Mouse (Mus musculus): Measurements from ENCODE around the gene Olfr1416. TPM values are rescaled to one million over a fixed set of nuclear protein-coding genes. Genes with fewer than 3 reads are reported as not detected.

The Olfr1416 gene
- total and polyA plus RNA-seq, 2 experiments from 2014 or later, result not detected

DNA sequence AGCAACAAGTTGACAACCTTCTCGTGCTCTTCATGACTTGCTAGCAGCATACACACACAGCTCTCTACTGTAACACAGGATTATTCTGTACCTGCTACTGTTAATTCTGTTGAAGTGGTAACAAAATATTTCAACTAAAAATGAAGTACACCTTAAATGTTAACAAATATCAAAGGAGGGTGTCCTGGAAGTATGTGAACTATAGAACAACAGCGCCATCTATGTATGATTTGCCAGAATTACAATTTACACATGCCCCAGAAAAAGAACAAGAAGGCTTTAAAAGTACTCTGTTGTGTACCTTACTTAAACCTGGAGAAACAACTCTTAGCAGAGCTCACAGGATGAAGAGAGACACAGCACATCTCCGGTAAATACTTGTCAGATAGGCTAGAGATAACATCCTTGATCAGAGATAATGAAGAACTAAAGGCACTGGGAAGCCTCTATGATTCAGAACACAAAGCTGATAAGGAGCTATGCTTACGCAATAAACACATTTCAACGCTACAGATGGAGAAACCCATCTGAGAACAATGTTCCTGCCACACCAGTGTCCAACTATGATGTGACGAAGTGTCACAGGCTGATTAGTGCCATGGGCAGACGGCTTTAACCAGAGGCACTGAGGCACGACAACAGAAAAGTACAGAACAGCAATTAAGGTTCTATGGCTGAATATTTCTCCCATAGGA lies 31.0 kb downstream of the Olfr1416 start:
- peak; percentile 72 for DNase-seq (ENCODE audit: low spot score)
- ATAC-seq, result no peak
- Histone ChIP-seq H3K9me3 (ENCODE audit: low read length) (no peaks in the 10 kb centered on the region), H3K4me1 (ENCODE audit: insufficient read depth, low read length) (no peaks in the 10 kb centered on the region), H3K4me3 (ENCODE audit: low read length) (no peak overlapping the region), H3K27me3 (ENCODE audit: insufficient read depth, low read length) (no peaks in the 10 kb centered on the region), H3K27ac (no peak overlapping the region), H3K36me3 (ENCODE audit: insufficient read depth, low read length) (peaks cover 66% of the 10 kb centered on the region), H3K4me2 (ENCODE audit: low read depth, low read length) (no peak overlapping the region), H3K9ac (replicated peaks; ENCODE audit: low read length) (no peak overlapping the region)
- TF ChIP-seq CTCF (IDR thresholded peaks at IDR 0.05; ENCODE audit: low read depth), result peak; percentile 75
- 74% methylated on average over 8 of the region's 8 CpGs for WGBS

DNA sequence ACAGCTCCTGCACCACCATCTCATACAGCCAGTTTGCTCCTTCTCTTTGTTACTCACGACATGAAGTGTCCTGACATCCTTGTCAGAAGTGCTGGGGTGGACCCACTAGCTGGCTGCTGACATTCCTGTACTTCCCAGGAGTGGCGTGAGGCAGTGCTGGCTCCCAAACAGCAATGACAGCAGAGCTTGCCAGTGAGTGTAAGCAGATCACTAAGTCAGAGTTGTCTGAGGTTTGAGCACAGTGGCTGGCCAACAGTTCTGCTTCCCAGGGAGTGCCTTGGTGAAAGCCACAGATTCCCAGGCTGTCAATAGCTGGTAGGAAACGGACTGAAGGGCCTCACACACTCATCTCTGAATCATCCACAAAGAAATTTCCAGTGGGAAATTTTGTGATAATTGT lies 36.6 kb downstream of the Olfr1416 start:
- Histone ChIP-seq H3K36me3 (ENCODE audit: insufficient read depth, low read length) (peaks cover 70% of the 10 kb centered on the region), H3K4me2 (ENCODE audit: low read depth, low read length) (no peak overlapping the region), H3K4me1 (ENCODE audit: insufficient read depth, low read length) (no peaks in the 10 kb centered on the region), H3K27ac (no peak overlapping the region), H3K27me3 (ENCODE audit: insufficient read depth, low read length) (no peaks in the 10 kb centered on the region), H3K4me3 (ENCODE audit: low read length) (no peak overlapping the region), H3K9ac (replicated peaks; ENCODE audit: low read length) (no peak overlapping the region), H3K9me3 (ENCODE audit: low read length) (no peaks in the 10 kb centered on the region)
- TF ChIP-seq CTCF (IDR thresholded peaks at IDR 0.05; ENCODE audit: low read depth), result no peak
- no peak for DNase-seq (ENCODE audit: low spot score)
- 80% methylated on average over 3 of the region's 3 CpGs for whole genome bisulfite sequencing
- no peak for ATAC-seq

DNA sequence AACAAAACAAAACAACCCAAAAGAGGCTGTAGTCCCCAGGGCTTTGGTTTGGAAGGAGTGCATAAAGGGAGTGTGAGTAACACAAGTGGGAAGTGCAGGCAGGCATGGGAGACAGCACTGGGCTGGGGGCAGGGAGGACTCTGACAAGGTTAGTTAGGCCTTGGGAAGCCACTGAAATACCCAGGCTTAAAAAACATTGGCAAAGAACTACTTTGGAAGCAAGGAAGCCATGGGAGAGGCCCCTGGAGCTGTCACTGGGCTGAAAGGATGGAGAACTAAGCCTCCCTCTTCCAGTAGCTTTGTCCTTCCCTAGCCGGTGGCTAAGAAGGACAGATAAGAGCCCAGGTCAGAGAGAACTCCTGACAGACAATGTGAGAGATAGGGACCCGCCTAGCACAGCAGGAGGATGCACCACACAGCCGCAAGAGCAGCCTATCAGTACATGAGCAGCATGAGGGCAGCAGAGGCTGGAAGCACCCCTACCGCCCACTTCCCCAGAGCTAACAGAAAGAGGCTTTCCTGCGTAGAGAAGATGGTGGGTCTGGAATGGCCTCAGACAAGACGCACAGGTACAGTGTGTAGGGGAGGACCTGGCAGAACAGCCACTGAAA lies 43.4 kb downstream of the Olfr1416 start:
- H3K4me3 ChIP-seq (ENCODE audit: low read length), result no peak overlapping the region
- H3K4me2 ChIP-seq (ENCODE audit: low read depth, low read length), result no peak overlapping the region
- ATAC-seq, result no peak
- no peak for TF ChIP-seq CTCF (IDR thresholded peaks at IDR 0.05; ENCODE audit: low read depth)
- H3K4me1 ChIP-seq (ENCODE audit: insufficient read depth, low read length), result peaks cover 15% of the 10 kb centered on the region; the same call in 1 of the 2 replicates
- H3K27me3 ChIP-seq (ENCODE audit: insufficient read depth, low read length), result no peaks in the 10 kb centered on the region
- H3K9ac ChIP-seq (replicated peaks; ENCODE audit: low read length), result no peak overlapping the region
- no peak overlapping the region for H3K27ac ChIP-seq
- H3K9me3 ChIP-seq (ENCODE audit: low read length), result no peaks in the 10 kb centered on the region
- WGBS, result 68% methylated on average over 6 of the region's 6 CpGs
- no peak for DNase-seq (ENCODE audit: low spot score)
- H3K36me3 ChIP-seq (ENCODE audit: insufficient read depth, low read length), result peaks cover 27% of the 10 kb centered on the region; the same call in 1 of the 2 replicates

DNA sequence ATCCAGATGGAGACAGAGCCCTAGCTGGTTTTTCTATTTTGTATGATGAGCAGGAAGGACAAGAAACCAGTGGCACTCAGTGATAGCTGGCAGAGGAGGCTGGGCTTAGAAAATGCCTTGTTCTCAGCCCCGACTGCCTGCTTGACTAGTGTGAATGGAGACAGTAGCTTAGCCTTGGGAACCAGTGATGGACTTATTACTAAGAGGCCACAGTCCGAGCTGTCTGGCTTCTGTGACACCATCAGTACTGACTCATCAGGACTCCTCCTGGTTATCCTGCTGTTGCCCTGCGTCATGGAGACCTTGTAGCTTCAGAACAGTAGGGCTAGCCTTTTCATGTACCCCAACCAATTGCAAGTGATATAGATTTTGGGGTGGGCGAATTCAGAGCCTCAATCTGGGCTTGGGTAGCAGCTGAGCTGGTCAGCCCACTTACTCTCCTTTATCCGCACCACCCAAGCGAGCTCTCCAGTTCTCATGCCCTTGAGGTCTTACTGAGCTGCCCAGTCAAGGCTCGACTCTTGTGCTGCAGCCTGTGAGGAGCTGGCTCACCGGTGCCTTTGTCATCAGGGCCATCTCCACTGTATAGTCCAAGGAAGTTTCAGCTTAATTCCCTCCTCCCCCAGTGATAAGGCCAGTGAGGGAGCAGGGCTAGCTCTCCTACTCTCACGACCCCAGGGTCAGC lies 44.7 kb downstream of the Olfr1416 start:
- no peak overlapping the region for H3K4me3 ChIP-seq (ENCODE audit: low read length)
- peaks cover 15% of the 10 kb centered on the region; the same call in 1 of the 2 replicates for H3K4me1 ChIP-seq (ENCODE audit: insufficient read depth, low read length)
- no peak overlapping the region for H3K9ac ChIP-seq (replicated peaks; ENCODE audit: low read length)
- no peak overlapping the region for H3K27ac ChIP-seq
- TF ChIP-seq CTCF (IDR thresholded peaks at IDR 0.05; ENCODE audit: low read depth), result no peak
- H3K9me3 ChIP-seq (ENCODE audit: low read length), result no peaks in the 10 kb centered on the region
- ATAC-seq, result no peak
- no peaks in the 10 kb centered on the region for H3K27me3 ChIP-seq (ENCODE audit: insufficient read depth, low read length)
- no peak overlapping the region for H3K4me2 ChIP-seq (ENCODE audit: low read depth, low read length)
- WGBS, result 90% methylated on average over 9 of the region's 9 CpGs
- H3K36me3 ChIP-seq (ENCODE audit: insufficient read depth, low read length), result peaks cover 18% of the 10 kb centered on the region; the same call in 1 of the 2 replicates
- no peak for DNase-seq (ENCODE audit: low spot score)

DNA sequence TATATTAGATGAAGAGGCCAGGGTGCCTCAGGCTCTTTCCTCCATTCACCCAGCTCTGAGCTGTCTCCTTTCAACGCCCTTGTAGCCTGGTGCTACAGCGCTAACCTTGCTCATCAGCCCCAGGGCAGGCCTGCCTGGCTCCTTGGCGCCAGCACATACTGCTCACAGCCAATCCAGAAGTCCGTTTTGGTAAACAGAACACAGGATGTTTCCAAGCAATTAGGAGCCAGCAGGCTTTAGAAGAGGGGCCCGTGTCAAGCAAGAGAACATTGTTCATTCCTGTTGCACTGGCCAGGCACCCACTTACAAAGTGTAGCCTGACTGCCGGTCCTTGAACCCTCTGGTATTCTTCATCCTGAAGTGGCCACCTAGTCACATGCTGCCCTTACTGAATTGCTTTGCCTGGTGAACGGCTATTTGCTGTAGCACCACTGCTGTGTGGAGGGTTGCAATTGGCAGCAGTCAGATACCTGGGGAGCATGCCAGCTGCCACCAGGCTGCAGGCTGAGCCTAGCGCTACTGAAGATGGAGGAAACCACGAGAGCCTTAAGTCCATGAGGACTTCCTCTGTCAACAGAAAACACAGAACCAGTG lies 47.1 kb downstream of the Olfr1416 start:
- no peak overlapping the region for H3K4me3 ChIP-seq (ENCODE audit: low read length)
- H3K27ac ChIP-seq, result peak overlapping the region; percentile 65
- no peaks in the 10 kb centered on the region for H3K27me3 ChIP-seq (ENCODE audit: insufficient read depth, low read length)
- TF ChIP-seq CTCF (IDR thresholded peaks at IDR 0.05; ENCODE audit: low read depth), result no peak
- H3K9ac ChIP-seq (replicated peaks; ENCODE audit: low read length), result no peak overlapping the region
- WGBS, result 27% methylated on average over 9 of the region's 9 CpGs
- DNase-seq (ENCODE audit: low spot score) (peak; percentile 77), ATAC-seq (peak; percentile 71)
- H3K9me3 ChIP-seq (ENCODE audit: low read length), result no peaks in the 10 kb centered on the region
- H3K36me3 ChIP-seq (ENCODE audit: insufficient read depth, low read length), result peaks cover 7% of the 10 kb centered on the region; the same call in 1 of the 2 replicates
- peaks cover 15% of the 10 kb centered on the region; the same call in 1 of the 2 replicates for H3K4me1 ChIP-seq (ENCODE audit: insufficient read depth, low read length)
- H3K4me2 ChIP-seq (ENCODE audit: low read depth, low read length), result no peak overlapping the region

DNA sequence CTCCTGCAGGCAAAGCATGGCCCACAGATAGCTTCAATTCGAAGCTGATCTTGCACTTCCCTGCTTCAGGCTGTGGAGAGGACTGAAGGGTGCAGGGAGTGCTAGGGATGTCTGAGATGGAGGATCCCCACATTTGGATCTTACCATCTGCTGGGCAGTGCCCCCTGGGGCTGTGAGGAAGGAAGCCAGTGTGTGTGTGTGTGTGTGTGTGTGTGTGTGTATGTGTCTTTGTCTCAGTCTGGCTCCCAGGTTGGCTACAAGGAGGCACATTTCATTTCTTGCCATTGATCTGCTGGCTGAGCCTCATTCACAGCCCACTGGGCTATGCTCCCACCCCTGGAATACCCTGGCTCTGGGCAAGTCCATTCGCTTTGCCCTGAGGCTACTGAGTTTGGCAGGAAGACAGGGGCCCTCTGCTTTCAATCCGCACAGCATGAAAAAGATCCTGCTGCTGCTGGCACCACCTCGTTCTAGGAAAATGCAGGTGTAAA lies 48.0 kb downstream of the Olfr1416 start:
- Histone ChIP-seq H3K4me3 (ENCODE audit: low read length) (no peak overlapping the region), H3K9me3 (ENCODE audit: low read length) (no peaks in the 10 kb centered on the region), H3K4me2 (ENCODE audit: low read depth, low read length) (no peak overlapping the region), H3K9ac (replicated peaks; ENCODE audit: low read length) (no peak overlapping the region), H3K36me3 (ENCODE audit: insufficient read depth, low read length) (peaks cover 4% of the 10 kb centered on the region; the same call in 1 of the 2 replicates), H3K27ac (peak overlapping the region; percentile 65; the same call in 1 of the 2 replicates), H3K4me1 (ENCODE audit: insufficient read depth, low read length) (peaks cover 15% of the 10 kb centered on the region; the same call in 1 of the 2 replicates), H3K27me3 (ENCODE audit: insufficient read depth, low read length) (no peaks in the 10 kb centered on the region)
- DNase-seq (ENCODE audit: low spot score) (peak; percentile 54), ATAC-seq (0 out of 2 replicates have a peak, but pooled peaks have one; percentile 10)
- 30% methylated on average over 4 of the region's 4 CpGs for WGBS
- peak; percentile 12; the same call in 1 of the 2 replicates for TF ChIP-seq CTCF (IDR thresholded peaks at IDR 0.05; ENCODE audit: low read depth)
